Mouse (Mus musculus): ENCODE data around the gene Npcd.

- no peak for TF ChIP-seq CTCF (IDR thresholded peaks at IDR 0.05; ENCODE audit: low read depth, low read length)
- no peak for TF ChIP-seq POLR2A (IDR thresholded peaks at IDR 0.05; ENCODE audit: insufficient read depth, low read length)
Measured at GRCm38 (mm10) chr15:79800701-79801100, 33.3 kb downstream of the Npcd start.
